Mouse (Mus musculus) kidney, adult 2 months (tissue): ENCODE results near the gene Cebpb.

ENCODE experiments used
- CTCF ChIP-seq: fragments of 200-500 bp; conservative IDR thresholded peaks from 2 replicates; pipeline ENCODE4 v1.5.1; 2011; ENCODE audit warnings: low read depth, mild to moderate bottlenecking, control low read depth, low read length, moderate library complexity, mixed read lengths; ENCODE audit not compliant: insufficient read depth, insufficient read length
- POLR2A ChIP-seq: fragments of 200-500 bp; IDR thresholded peaks from one replicate; pipeline ENCODE4 v1.6.1; 2011; ENCODE audit warnings: low read depth, low read length, control low read depth

- no peak for TF ChIP-seq POLR2A
- TF ChIP-seq CTCF, result no peak
These were observed 1.5 kb upstream of the Cebpb start for GRCm38 (mm10) chr2:167687250-167687586.
